Mouse (Mus musculus) olfactory bulb, adult 2 months (tissue): ENCODE measurements around the gene BC017158.

Source experiments
- CTCF ChIP-seq: fragments of 200-500 bp; IDR thresholded peaks from 2 replicates; pipeline ENCODE4 v1.5.1; 2012; ENCODE audit warnings: low read depth, mild to moderate bottlenecking, low read length, moderate library complexity; ENCODE audit not compliant: insufficient read depth
- POLR2A ChIP-seq: fragments of 200-500 bp; IDR thresholded peaks from 2 replicates; pipeline ENCODE4 v1.6.1; 2012; ENCODE audit warnings: mild to moderate bottlenecking, low read depth, low read length, moderate library complexity; ENCODE audit not compliant: insufficient read depth

- TF ChIP-seq POLR2A = no peak
- no peak for TF ChIP-seq CTCF
These were observed 11.8 kb upstream of the BC017158 start for GRCm38 (mm10) chr7:128309776-128310175.
